ENCODE assay signal across 12 mouse cellular contexts in the genomic region with DNA sequence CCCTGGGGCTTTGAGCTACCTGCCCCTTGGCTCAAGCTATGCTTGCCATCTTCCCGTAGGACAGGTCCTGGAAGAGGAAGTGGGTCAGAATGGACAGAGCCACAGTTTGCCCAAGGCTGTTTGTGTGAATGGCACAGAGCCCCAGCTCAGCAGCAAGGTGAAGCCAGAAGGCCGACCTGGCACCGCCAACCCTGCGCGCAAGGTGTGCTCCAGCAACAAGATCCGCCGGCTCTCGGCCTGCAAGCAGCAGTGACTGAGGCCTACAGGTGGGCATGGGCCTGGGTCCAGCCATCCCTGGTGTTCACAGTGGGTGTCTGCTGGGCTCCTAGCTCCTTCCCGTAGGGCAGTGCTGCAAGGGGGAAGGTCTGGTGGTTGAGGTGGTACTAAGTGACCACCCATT. TPM values are rescaled to one million over a fixed set of nuclear protein-coding genes. Genes with fewer than 3 reads are reported as not detected.
A peak's percentile ranks its signal among the peaks of the same experiment; 100 is the strongest.
DNase-seq lines count a peak whose midpoint lies in the region; ATAC-seq lines count a peak whose summit lies in the region.
"Had no signal": no experiment of that assay in that cellular context is flagged by ENCODE, and none has a peak within 500 bp of the region (broad histone marks: within the 10 kb centered on the region; RNA-seq: fewer than 3 reads in every experiment).

No protein-coding gene starts in this region.

- WGBS in hindbrain, embryonic 13.5 days: 94% methylated on average over 9 of the region's 9 CpGs
- 93% methylated on average over 9 of the region's 9 CpGs for WGBS in hindbrain, embryonic 16.5 days
- 94% methylated on average over 9 of the region's 9 CpGs for WGBS in embryonic facial prominence, embryonic 10.5 days
- 93% methylated on average over 9 of the region's 9 CpGs for WGBS in forebrain, embryonic 12.5 days
- WGBS in forebrain, embryonic 14.5 days: 92% methylated on average over 9 of the region's 9 CpGs

- peaks cover 100% of the 10 kb centered on the region for H3K36me3 ChIP-seq in hindbrain, embryonic 13.5 days
- peaks cover 57% of the 10 kb centered on the region for H3K36me3 ChIP-seq in hindbrain, embryonic 16.5 days (ENCODE audit: control insufficient read depth, insufficient read depth, low read length)
- H3K36me3 ChIP-seq in embryonic facial prominence, embryonic 10.5 days (replicated peaks): peaks cover 100% of the 10 kb centered on the region
- H3K36me3 ChIP-seq in forebrain, embryonic 12.5 days (replicated peaks): peaks cover 97% of the 10 kb centered on the region
- H3K36me3 ChIP-seq in forebrain, embryonic 14.5 days (ENCODE audit: control insufficient read depth, insufficient read depth, low read length): peaks cover 99% of the 10 kb centered on the region

- H3K27me3 ChIP-seq in hindbrain, embryonic 13.5 days: peaks cover 11% of the 10 kb centered on the region; the same call in 1 of the 2 replicates
- H3K27me3 ChIP-seq in hindbrain, embryonic 16.5 days (replicated peaks; ENCODE audit: control insufficient read depth, insufficient read depth, low read length): no peaks in the 10 kb centered on the region
- H3K27me3 ChIP-seq in embryonic facial prominence, embryonic 10.5 days (replicated peaks; ENCODE audit: low read depth, poor library complexity, severe bottlenecking): peaks cover 41% of the 10 kb centered on the region
- peaks cover 40% of the 10 kb centered on the region for H3K27me3 ChIP-seq in forebrain, embryonic 12.5 days
- H3K27me3 ChIP-seq in forebrain, embryonic 14.5 days (replicated peaks; ENCODE audit: control insufficient read depth, insufficient read depth, low read length): no peaks in the 10 kb centered on the region

- H3K9ac ChIP-seq in hindbrain, embryonic 13.5 days: 0 out of 2 replicates have a peak overlapping the region, but pooled peaks have one; percentile 1
- H3K9ac ChIP-seq in hindbrain, embryonic 16.5 days (ENCODE audit: low read depth, low read length): no peak overlapping the region
- H3K9ac ChIP-seq in forebrain, embryonic 12.5 days: no peak overlapping the region
- H3K9ac ChIP-seq in forebrain, embryonic 14.5 days (ENCODE audit: low read length): no peak overlapping the region
- H3K9ac ChIP-seq: heart, embryonic 12.5 days had no signal

- no peak overlapping the region for H3K4me2 ChIP-seq in hindbrain, embryonic 13.5 days
- H3K4me2 ChIP-seq in hindbrain, embryonic 16.5 days (ENCODE audit: low read length): no peak overlapping the region
- H3K4me2 ChIP-seq in forebrain, embryonic 12.5 days: no peak overlapping the region
- no peak overlapping the region for H3K4me2 ChIP-seq in forebrain, embryonic 14.5 days (ENCODE audit: low read length)
- H3K4me2 ChIP-seq: heart, embryonic 12.5 days had no signal

- H3K4me3 ChIP-seq in hindbrain, embryonic 13.5 days: no peak overlapping the region
- no peak overlapping the region for H3K4me3 ChIP-seq in hindbrain, embryonic 16.5 days (ENCODE audit: low read length)
- H3K4me3 ChIP-seq in embryonic facial prominence, embryonic 10.5 days: peak overlapping the region; percentile 1; the same call in 1 of the 2 replicates
- H3K4me3 ChIP-seq in forebrain, embryonic 12.5 days (replicated peaks): no peak overlapping the region
- H3K4me3 ChIP-seq in forebrain, embryonic 14.5 days (ENCODE audit: low read depth, low read length): no peak overlapping the region
- H3K4me3 ChIP-seq: heart, embryonic 12.5 days; myocyte had no signal

- H3K4me1 ChIP-seq in hindbrain, embryonic 13.5 days (replicated peaks): peaks cover 23% of the 10 kb centered on the region
- H3K4me1 ChIP-seq in hindbrain, embryonic 16.5 days (ENCODE audit: control insufficient read depth, insufficient read depth, low read depth, low read length): peaks cover 11% of the 10 kb centered on the region
- peaks cover 32% of the 10 kb centered on the region for H3K4me1 ChIP-seq in embryonic facial prominence, embryonic 10.5 days
- H3K4me1 ChIP-seq in forebrain, embryonic 12.5 days: peaks cover 17% of the 10 kb centered on the region
- no peaks in the 10 kb centered on the region for H3K4me1 ChIP-seq in forebrain, embryonic 14.5 days (ENCODE audit: control insufficient read depth, insufficient read depth, low read length)

- no peak overlapping the region for H3K27ac ChIP-seq in hindbrain, embryonic 13.5 days
- no peak overlapping the region for H3K27ac ChIP-seq in hindbrain, embryonic 16.5 days (ENCODE audit: low read depth, low read length)
- no peak overlapping the region for H3K27ac ChIP-seq in embryonic facial prominence, embryonic 10.5 days (replicated peaks)
- no peak overlapping the region for H3K27ac ChIP-seq in forebrain, embryonic 12.5 days
- no peak overlapping the region for H3K27ac ChIP-seq in forebrain, embryonic 14.5 days (ENCODE audit: low read depth, low read length)

- peak; percentile 35 for DNase-seq in urinary bladder, postnatal 14 days (ENCODE audit: low spot score)
- no peak for DNase-seq in urinary bladder, postnatal 25 days (ENCODE audit: low spot score)
- DNase-seq in embryonic facial prominence, embryonic 10.5 days (ENCODE audit: low spot score): no peak
- no peak for DNase-seq in forebrain, embryonic 14.5 days (ENCODE audit: low spot score)
- DNase-seq: adrenal gland, postnatal 10 days; lung, adult 18-20 months; spleen, adult 18-20 months had no signal

- no peak for ATAC-seq in hindbrain, embryonic 13.5 days (ENCODE audit: low FRiP score)
- no peak for ATAC-seq in hindbrain, embryonic 16.5 days
- ATAC-seq in forebrain, embryonic 12.5 days (ENCODE audit: low FRiP score): no peak
- no peak for ATAC-seq in forebrain, embryonic 14.5 days

- no peaks in the 10 kb centered on the region for H3K9me3 ChIP-seq in hindbrain, embryonic 13.5 days
- no peaks in the 10 kb centered on the region for H3K9me3 ChIP-seq in hindbrain, embryonic 16.5 days (ENCODE audit: control insufficient read depth, low read length)
- no peaks in the 10 kb centered on the region for H3K9me3 ChIP-seq in embryonic facial prominence, embryonic 10.5 days
- no peaks in the 10 kb centered on the region for H3K9me3 ChIP-seq in forebrain, embryonic 12.5 days
- no peaks in the 10 kb centered on the region for H3K9me3 ChIP-seq in forebrain, embryonic 14.5 days (replicated peaks; ENCODE audit: control insufficient read depth, low read length)
- H3K9me3 ChIP-seq: heart, embryonic 12.5 days had no signal

RNA-seq across cellular contexts. Expression of gene Atp5d, which starts 8.6 kb away (rescaled TPM):
- polyA plus RNA-seq in hindbrain, embryonic 13.5 days (2015; fragmentation: Nextera tagmentation; extraction: Ambion mirVana): 434 and 449 TPM in 2 replicates
- polyA plus RNA-seq in hindbrain, embryonic 16.5 days (2015; fragmentation: Nextera tagmentation; extraction: Ambion mirVana): 554 and 581 TPM in 2 replicates
- polyA plus RNA-seq in embryonic facial prominence, embryonic 10.5 days (2016; fragmentation: Nextera tagmentation; extraction: Ambion mirVana): 491 and 493 TPM in 2 replicates
- 405 and 428 TPM in 2 replicates for polyA plus RNA-seq in forebrain, embryonic 12.5 days (2016; fragmentation: Nextera tagmentation; extraction: Ambion mirVana)
- 412 and 467 TPM in 2 replicates for polyA plus RNA-seq in forebrain, embryonic 14.5 days (2014; fragmentation: Nextera tagmentation; extraction: Ambion mirVana)

RNA-seq across cellular contexts. Expression of gene Cbarp, which starts 10.8 kb away (rescaled TPM):
- 57.4 and 59.2 TPM in 2 replicates for polyA plus RNA-seq in hindbrain, embryonic 13.5 days (2015; fragmentation: Nextera tagmentation; extraction: Ambion mirVana)
- polyA plus RNA-seq in hindbrain, embryonic 16.5 days (2015; fragmentation: Nextera tagmentation; extraction: Ambion mirVana): 98.8 and 130 TPM in 2 replicates
- 4.9 and 8.5 TPM in 2 replicates for polyA plus RNA-seq in embryonic facial prominence, embryonic 10.5 days (2016; fragmentation: Nextera tagmentation; extraction: Ambion mirVana)
- 13.2 and 13.8 TPM in 2 replicates for polyA plus RNA-seq in forebrain, embryonic 12.5 days (2016; fragmentation: Nextera tagmentation; extraction: Ambion mirVana)
- polyA plus RNA-seq in forebrain, embryonic 14.5 days (2014; fragmentation: Nextera tagmentation; extraction: Ambion mirVana): 41.0 and 42.4 TPM in 2 replicates

RNA-seq across cellular contexts. Expression of gene Stk11, which starts 14.2 kb away (rescaled TPM):
- 16.3 and 18.2 TPM in 2 replicates for polyA plus RNA-seq in hindbrain, embryonic 13.5 days (2015; fragmentation: Nextera tagmentation; extraction: Ambion mirVana)
- 17.7 and 18.3 TPM in 2 replicates for polyA plus RNA-seq in hindbrain, embryonic 16.5 days (2015; fragmentation: Nextera tagmentation; extraction: Ambion mirVana)
- 16.1 and 17.5 TPM in 2 replicates for polyA plus RNA-seq in embryonic facial prominence, embryonic 10.5 days (2016; fragmentation: Nextera tagmentation; extraction: Ambion mirVana)
- 20.8 and 23.2 TPM in 2 replicates for polyA plus RNA-seq in forebrain, embryonic 12.5 days (2016; fragmentation: Nextera tagmentation; extraction: Ambion mirVana)
- polyA plus RNA-seq in forebrain, embryonic 14.5 days (2014; fragmentation: Nextera tagmentation; extraction: Ambion mirVana): 25.5 and 27.7 TPM in 2 replicates

RNA-seq across cellular contexts. Expression of gene Midn, which starts 18.2 kb away (rescaled TPM):
- polyA plus RNA-seq in hindbrain, embryonic 13.5 days (2015; fragmentation: Nextera tagmentation; extraction: Ambion mirVana): 32.4 and 34.7 TPM in 2 replicates
- polyA plus RNA-seq in hindbrain, embryonic 16.5 days (2015; fragmentation: Nextera tagmentation; extraction: Ambion mirVana): 16.0 and 16.1 TPM in 2 replicates
- 22.2 TPM in 2 replicates for polyA plus RNA-seq in embryonic facial prominence, embryonic 10.5 days (2016; fragmentation: Nextera tagmentation; extraction: Ambion mirVana)
- polyA plus RNA-seq in forebrain, embryonic 12.5 days (2016; fragmentation: Nextera tagmentation; extraction: Ambion mirVana): 45.0 and 50.3 TPM in 2 replicates
- polyA plus RNA-seq in forebrain, embryonic 14.5 days (2014; fragmentation: Nextera tagmentation; extraction: Ambion mirVana): 67.0 and 73.6 TPM in 2 replicates

RNA-seq across cellular contexts. Expression of gene Sbno2, which starts 24.5 kb away (rescaled TPM):
- polyA plus RNA-seq in hindbrain, embryonic 13.5 days (2015; fragmentation: Nextera tagmentation; extraction: Ambion mirVana): 13.6 and 14.4 TPM in 2 replicates
- 10.3 and 13.0 TPM in 2 replicates for polyA plus RNA-seq in hindbrain, embryonic 16.5 days (2015; fragmentation: Nextera tagmentation; extraction: Ambion mirVana)
- polyA plus RNA-seq in embryonic facial prominence, embryonic 10.5 days (2016; fragmentation: Nextera tagmentation; extraction: Ambion mirVana): 16.2 and 18.2 TPM in 2 replicates
- polyA plus RNA-seq in forebrain, embryonic 12.5 days (2016; fragmentation: Nextera tagmentation; extraction: Ambion mirVana): 14.8 and 16.4 TPM in 2 replicates
- 8.1 and 11.1 TPM in 2 replicates for polyA plus RNA-seq in forebrain, embryonic 14.5 days (2014; fragmentation: Nextera tagmentation; extraction: Ambion mirVana)
